Mouse (Mus musculus) embryonic facial prominence, embryonic 11.5 days (tissue): Measurements from ENCODE around the gene Metrn. TPM values are rescaled to one million over a fixed set of nuclear protein-coding genes. Genes with fewer than 3 reads are reported as not detected.

Source experiments
- ATAC-seq: fragments of 200-750 bp; cut with Nextera tagmentation; replicated peaks from 2 replicates; pipeline ENCODE4 v1.8.0; 2017; ENCODE audit warnings: low read depth; ENCODE audit not compliant: insufficient number of reproducible peaks, low FRiP score, low TSS enrichment
- DNase-seq: peaks from one replicate; pipeline ENCODE4 v3.0.0-alpha.2; 2015; ENCODE audit warnings: low spot score
- H3K27ac ChIP-seq: fragments of 300-500 bp; sonication (generic); replicated peaks from 2 replicates; pipeline ENCODE4 v1.5.1; 2014; ENCODE audit warnings: mild to moderate bottlenecking, low read depth, low read length, control low read depth
- H3K27me3 ChIP-seq: fragments of 300-500 bp; sonication (generic); 2 replicates; pipeline ENCODE4 v1.6.1; 2014; ENCODE audit warnings: mild to moderate bottlenecking, low read length, moderate library complexity, mixed read lengths; ENCODE audit not compliant: control insufficient read depth, insufficient read depth
- H3K36me3 ChIP-seq: fragments of 300-500 bp; sonication (generic); replicated peaks from 2 replicates; pipeline ENCODE4 v1.6.1; 2014; ENCODE audit warnings: low read depth, mild to moderate bottlenecking, low read length, moderate library complexity, mixed read lengths; ENCODE audit not compliant: control insufficient read depth, insufficient read depth
- H3K4me1 ChIP-seq: fragments of 300-500 bp; sonication (generic); 2 replicates; pipeline ENCODE4 v1.6.1; 2014; ENCODE audit warnings: low read length, mixed read lengths; ENCODE audit not compliant: control insufficient read depth, insufficient read depth
- H3K4me2 ChIP-seq: fragments of 300-500 bp; sonication (generic); 2 replicates; pipeline ENCODE4 v1.6.1; 2014; ENCODE audit warnings: low read depth, mild to moderate bottlenecking, control low read depth, low read length, moderate library complexity
- H3K4me3 ChIP-seq: fragments of 300-500 bp; sonication (generic); 2 replicates; pipeline ENCODE4 v1.5.1; 2014; ENCODE audit warnings: low read depth, low read length, control low read depth
- H3K9ac ChIP-seq: fragments of 300-500 bp; sonication (generic); replicated peaks from 2 replicates; pipeline ENCODE4 v1.6.1; 2014; ENCODE audit warnings: mild to moderate bottlenecking, control low read depth, low read length
- H3K9me3 ChIP-seq: fragments of 300-500 bp; sonication (generic); replicated peaks from 2 replicates; pipeline ENCODE4 v1.6.1; 2016; ENCODE audit warnings: mild to moderate bottlenecking, low read length, inconsistent platforms, mixed read lengths; ENCODE audit not compliant: control insufficient read depth
- whole genome bisulfite sequencing: fragments of 180-500 bp; shearing (Covaris S2); extraction: QIAGEN DNeasy Blood & Tissue Kit; methylation state at CpG from one replicate; pipeline ENCODE4 v1.1.7; 2014; 5-methylcytosine and 5-hydroxymethylcytosine counted together
- polyA plus RNA-seq: library from polyadenylated mRNA; unstranded; fragments of >200 nt; fragmentation: Nextera tagmentation; extraction: Ambion mirVana; gene quantifications from 2 replicates; pipeline ENCODE4 v1.2.1, GENCODE M21; 2014

Metrn gene
- polyA plus RNA-seq, 1 experiment from 2014 or later = 13.4 TPM

- Histone ChIP-seq H3K36me3 (peaks cover 4% of the 10 kb centered on the region), H3K4me1 (peaks cover 28% of the 10 kb centered on the region), H3K27me3 (no peaks in the 10 kb centered on the region), H3K4me2 (peak overlapping the region; percentile 75), H3K9me3 (no peaks in the 10 kb centered on the region), H3K27ac (peak overlapping the region; percentile 89; the same call in 1 of the 2 replicates), H3K4me3 (peak overlapping the region; percentile 89), H3K9ac (peak overlapping the region; percentile 87)
- 50% methylated on average over 6 of the region's 6 CpGs for WGBS
- DNase-seq (no peak), ATAC-seq (no peak)
These were observed 37.1 kb upstream of the Metrn start for GRCm38 (mm10) chr17:25833961-25834594.

DNA sequence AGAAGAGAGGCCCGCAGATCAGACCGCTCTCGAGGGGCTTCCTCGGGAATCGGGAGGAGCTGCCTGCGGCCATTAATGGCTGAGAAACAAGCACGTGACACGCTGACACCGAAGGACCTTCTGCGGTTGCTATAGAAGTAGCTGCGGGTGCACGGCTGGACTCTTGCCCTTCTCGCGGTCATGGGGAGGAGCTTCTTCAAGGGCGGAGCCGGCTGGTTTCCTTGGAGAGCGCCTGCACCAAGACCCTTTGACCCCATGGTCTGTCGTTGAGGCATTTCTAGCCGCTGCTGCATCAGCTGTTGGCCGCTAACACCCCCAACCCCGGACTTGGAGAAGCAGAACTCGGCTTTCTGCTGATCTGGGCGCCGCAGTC lies 36.3 kb upstream of the Metrn start, which contains the start of gene Stub1:
Gene Stub1 (minus strand): TSS at position 114 of the 373 bp plus-strand sequence.
- WGBS = under 1% methylated on average over 24 of the region's 24 CpGs
- DNase-seq (peak; percentile 87), ATAC-seq (no peak; the same call in 1 of the 2 replicates)

DNA sequence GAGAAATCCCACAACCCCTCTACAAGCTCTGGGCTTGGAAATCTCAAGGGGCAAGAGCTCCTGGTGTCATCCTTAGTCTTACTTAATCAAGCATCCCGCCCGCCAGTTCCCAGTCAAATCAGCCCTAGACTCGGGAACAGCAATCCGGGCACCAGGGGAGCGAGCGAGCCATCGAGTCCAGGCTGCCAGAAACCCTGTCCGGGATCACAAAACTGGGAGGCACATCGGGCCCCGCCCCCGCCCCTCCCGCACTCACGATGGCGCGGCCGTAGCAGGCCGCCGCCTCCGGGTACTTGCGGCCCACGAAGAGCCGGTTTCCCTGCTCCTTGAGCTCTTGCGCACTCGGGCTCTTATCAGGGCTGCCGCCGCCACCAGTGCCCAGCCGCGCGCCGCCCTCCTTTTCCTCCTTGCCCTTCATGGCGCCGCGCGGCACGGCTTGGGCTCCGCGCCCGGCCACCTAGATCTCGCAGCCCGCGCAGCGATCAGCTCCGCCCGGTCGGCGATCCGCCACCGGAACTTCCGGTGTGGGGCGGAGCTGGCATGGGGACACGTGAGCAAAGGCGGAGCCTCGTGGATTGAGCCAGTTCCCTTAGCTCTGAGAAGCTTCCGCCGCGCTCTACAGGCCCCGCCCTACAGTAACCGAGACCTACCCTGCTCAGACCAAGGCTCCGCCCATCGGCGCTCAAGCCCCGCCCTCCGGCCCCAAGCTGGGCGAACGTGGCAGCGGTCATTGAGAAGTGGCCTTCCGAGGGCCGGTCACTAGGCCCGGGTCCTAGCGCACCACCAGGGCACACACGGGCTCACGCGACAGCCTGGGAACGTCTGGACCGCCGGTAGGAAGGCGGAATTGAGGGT lies 35.7 kb upstream of the Metrn start:
- Histone ChIP-seq H3K4me1 (peaks cover 31% of the 10 kb centered on the region), H3K27ac (peak overlapping the region; percentile 89), H3K9ac (peak overlapping the region; percentile 87), H3K4me3 (peak overlapping the region; percentile 89), H3K4me2 (peak overlapping the region; percentile 75), H3K36me3 (peaks cover 2% of the 10 kb centered on the region), H3K27me3 (no peaks in the 10 kb centered on the region), H3K9me3 (no peaks in the 10 kb centered on the region)
- ATAC-seq (peak; percentile 83), DNase-seq (peak; percentile 99)
- under 1% methylated on average over 73 of the region's 77 CpGs for WGBS

More for the DNA sequence above, 36.3 kb upstream of the Metrn start, which contains the start of gene Stub1:
- Histone ChIP-seq H3K4me2 (peak within 1 kb of the TSS; percentile 75), H3K9ac (peak within 1 kb of the TSS; percentile 87), H3K36me3 (peaks cover 2% of the 10 kb centered on the region), H3K4me3 (peak within 1 kb of the TSS; percentile 89), H3K9me3 (no peaks in the 10 kb centered on the region), H3K4me1 (peaks cover 30% of the 10 kb centered on the region), H3K27me3 (no peaks in the 10 kb centered on the region), H3K27ac (peak within 1 kb of the TSS; percentile 89)

- Histone ChIP-seq H3K27ac (no peak overlapping the region), H3K4me3 (peak overlapping the region; percentile 89), H3K27me3 (no peaks in the 10 kb centered on the region), H3K4me2 (peak overlapping the region; percentile 75), H3K9ac (peak overlapping the region; percentile 87), H3K9me3 (no peaks in the 10 kb centered on the region), H3K4me1 (peaks cover 27% of the 10 kb centered on the region), H3K36me3 (peaks cover 2% of the 10 kb centered on the region)
- 59% methylated on average over 21 of the region's 21 CpGs for WGBS
- DNase-seq = no peak
- no peak for ATAC-seq
These were observed 34.7 kb upstream of the Metrn start for GRCm38 (mm10) chr17:25831451-25832281.

GRCm38 (mm10) chr17:25830806-25831431 lies 34.0 kb upstream of the Metrn start:
- no peak for ATAC-seq
- H3K4me3 ChIP-seq = peak overlapping the region; percentile 89; the same call in 1 of the 2 replicates
- DNase-seq = no peak
- H3K4me2 ChIP-seq = peak overlapping the region; percentile 75
- H3K9me3 ChIP-seq = no peaks in the 10 kb centered on the region
- peaks cover 23% of the 10 kb centered on the region for H3K4me1 ChIP-seq
- H3K27ac ChIP-seq = no peak overlapping the region
- no peak overlapping the region for H3K9ac ChIP-seq
- no peaks in the 10 kb centered on the region for H3K27me3 ChIP-seq
- H3K36me3 ChIP-seq = peaks cover 2% of the 10 kb centered on the region
- WGBS = 84% methylated on average over 14 of the region's 14 CpGs

DNA sequence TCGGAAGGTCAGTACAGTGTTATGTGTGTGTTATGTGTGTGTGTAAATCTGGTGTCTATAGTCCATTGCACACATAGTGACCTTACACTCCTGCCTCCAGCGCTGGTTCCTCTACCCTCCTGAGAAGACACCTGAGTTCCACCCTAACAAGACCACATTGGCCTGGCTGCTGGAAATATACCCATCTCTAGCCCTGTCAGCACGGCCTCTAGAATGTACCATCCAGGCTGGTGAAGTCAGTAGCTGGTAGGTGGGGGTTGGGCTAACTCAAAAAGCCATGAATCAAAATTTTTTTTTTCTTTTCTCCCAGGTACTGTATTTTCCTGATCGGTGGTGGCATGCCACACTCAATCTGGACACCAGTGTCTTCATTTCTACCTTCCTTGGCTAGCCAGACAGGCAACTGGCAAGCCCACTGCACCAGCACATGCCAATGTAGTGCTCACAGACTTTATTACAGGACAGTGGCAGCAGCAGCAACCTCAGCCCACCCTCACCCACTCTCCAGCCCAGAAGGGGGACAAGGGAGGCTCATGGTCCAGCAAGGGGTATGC lies 33.3 kb upstream of the Metrn start:
- WGBS = 89% methylated on average over 4 of the region's 4 CpGs
- Histone ChIP-seq H3K36me3 (peaks cover 2% of the 10 kb centered on the region), H3K9ac (no peak overlapping the region), H3K4me1 (peaks cover 23% of the 10 kb centered on the region), H3K9me3 (no peaks in the 10 kb centered on the region), H3K4me2 (peak overlapping the region; percentile 42; the same call in 1 of the 2 replicates), H3K27me3 (no peaks in the 10 kb centered on the region), H3K27ac (no peak overlapping the region), H3K4me3 (no peak overlapping the region)
- ATAC-seq = no peak
- DNase-seq = no peak

DNA sequence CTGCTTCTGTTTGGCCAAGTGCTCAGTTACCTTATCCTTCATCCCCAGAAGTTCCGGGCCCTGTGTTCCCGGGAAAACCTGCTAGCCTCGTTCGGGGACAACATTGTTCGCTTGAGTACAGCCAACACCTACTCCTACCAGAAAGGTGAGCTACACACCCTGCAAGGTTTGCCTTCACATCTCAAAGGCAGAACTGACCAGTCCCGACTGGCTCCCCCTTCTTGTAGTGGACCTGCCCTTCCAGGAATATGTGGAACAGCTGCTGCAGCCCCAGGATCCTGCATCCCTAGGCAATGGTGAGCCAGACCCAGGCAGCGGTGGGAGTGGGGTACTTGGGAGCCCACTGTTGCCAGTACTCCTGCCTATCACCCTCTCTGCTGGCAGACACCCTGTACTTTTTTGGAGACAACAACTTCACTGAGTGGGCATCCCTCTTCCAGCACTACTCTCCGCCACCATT lies 32.7 kb upstream of the Metrn start:
- H3K9me3 ChIP-seq = no peaks in the 10 kb centered on the region
- peaks cover 20% of the 10 kb centered on the region for H3K4me1 ChIP-seq
- H3K4me2 ChIP-seq = peak overlapping the region; percentile 42
- no peaks in the 10 kb centered on the region; the same call in none of the 2 replicates for H3K36me3 ChIP-seq
- H3K4me3 ChIP-seq = peak overlapping the region; percentile 53
- WGBS = 39% methylated on average over 8 of the region's 8 CpGs
- no peak for ATAC-seq
- peak overlapping the region; percentile 80 for H3K9ac ChIP-seq
- no peak for DNase-seq
- H3K27ac ChIP-seq = no peak overlapping the region
- no peaks in the 10 kb centered on the region for H3K27me3 ChIP-seq
